Mouse (Mus musculus) liver, adult (tissue): Measurements from ENCODE around the gene Sfxn4.

Experiments used
- GATA4 ChIP-seq: IDR thresholded peaks from 2 replicates; pipeline ENCODE4 v1.6.1; 2014; ENCODE audit warnings: mild to moderate bottlenecking, low read length; ENCODE audit not compliant: insufficient replicate concordance

Gene Sfxn4

DNA sequence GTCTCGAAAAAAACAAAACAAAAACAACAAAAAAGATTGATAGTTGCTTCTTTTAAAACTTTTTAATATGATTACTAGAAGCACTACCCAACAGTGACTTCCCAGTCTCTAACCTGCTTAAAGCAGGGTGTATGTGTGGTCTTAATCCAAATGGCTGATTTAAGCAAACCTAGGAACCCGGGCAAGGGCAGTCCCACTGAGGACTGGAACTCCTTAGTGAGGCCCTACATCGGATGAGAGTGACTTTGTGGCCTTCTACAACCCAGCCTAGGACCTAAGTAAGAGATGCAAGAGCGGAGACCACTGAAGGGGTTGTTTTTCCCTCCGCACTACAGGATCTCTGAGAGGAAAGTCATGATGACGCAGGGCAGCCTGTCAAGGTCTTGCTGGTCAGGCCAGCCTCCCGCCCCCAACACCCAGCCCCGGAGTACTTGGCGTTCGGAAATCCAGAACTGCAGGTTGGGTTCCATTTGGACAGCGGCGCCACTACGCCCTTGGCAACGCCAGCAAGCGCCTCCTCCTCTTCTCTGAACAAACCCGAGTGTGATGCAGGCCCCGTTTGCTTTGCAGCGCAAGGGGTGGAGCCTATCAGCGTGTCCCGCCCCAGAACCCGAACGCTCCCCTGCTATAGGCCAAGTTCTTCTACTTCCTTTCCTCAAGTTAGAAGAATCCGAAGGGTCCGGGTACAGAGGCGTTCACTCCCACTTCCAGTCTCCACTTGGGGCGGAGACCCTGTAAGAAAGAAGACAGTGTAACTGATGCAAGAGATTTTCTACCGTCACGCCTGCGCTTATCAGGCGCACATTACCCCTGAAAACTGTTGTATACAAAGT lies at the start of gene Sfxn4:
Gene Sfxn4 (minus strand): TSS at position 612 of the 833 bp plus-strand sequence.
- no peak; the same call in 1 of the 2 replicates for TF ChIP-seq GATA4

DNA sequence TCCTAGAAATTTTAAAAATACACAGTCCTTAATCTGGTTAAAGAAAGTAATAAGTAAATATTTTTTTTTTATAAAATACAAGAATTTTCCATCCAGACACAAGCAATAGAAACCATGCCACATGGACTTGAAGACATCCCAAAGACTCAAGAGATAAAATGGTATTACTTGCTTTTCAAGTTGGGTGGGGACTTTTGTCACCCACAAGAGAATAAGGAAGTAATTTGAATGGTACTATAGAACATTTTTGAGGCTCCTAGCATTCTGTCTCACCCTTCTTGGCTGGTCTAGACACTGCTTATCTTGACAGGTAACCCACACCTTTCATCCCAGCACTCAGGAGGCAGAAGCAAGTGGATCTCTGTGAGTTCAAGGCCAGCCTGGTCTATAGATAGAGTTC lies 49.0 kb upstream of the Sfxn4 start:
- TF ChIP-seq GATA4 = no peak

DNA sequence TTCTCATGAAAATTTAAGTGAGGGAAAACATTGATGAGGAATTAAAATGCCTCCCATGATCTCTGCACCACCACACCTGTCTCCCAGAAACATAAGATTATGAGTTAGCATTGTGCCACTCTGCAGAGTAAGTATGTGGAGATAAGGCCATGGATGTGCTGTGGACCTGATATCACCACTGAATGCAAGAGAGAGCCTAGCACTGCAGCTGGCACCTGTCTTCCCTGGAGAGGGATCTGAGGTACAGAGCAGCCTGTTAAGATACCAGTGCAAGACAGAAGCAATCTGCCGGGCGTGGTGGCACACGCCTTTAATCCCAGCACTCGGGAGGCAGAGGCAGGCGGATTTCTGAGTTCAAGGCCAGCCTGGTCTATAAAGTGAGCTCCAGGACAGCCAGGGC lies 44.2 kb upstream of the Sfxn4 start:
- no peak for TF ChIP-seq GATA4

DNA sequence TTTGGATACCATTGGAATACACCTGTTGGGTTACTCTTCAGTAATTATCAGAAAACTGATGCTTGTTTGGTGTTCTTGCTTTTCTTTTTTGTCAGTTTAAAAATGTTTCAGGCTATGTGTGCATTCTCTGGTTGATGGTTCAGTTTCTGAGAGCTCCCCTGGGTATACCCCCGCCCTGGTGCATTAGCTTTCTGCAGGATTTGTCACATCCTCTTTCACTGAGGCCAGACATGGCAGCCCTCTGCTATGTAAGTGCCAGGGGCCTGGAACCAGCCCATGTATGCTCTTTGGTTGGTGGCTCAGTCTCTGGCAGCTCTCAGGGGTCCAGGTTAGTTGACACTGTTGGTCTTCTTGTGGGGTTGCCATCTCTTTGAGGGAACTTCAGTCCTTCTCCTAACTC lies 42.7 kb upstream of the Sfxn4 start:
- TF ChIP-seq GATA4 = no peak

DNA sequence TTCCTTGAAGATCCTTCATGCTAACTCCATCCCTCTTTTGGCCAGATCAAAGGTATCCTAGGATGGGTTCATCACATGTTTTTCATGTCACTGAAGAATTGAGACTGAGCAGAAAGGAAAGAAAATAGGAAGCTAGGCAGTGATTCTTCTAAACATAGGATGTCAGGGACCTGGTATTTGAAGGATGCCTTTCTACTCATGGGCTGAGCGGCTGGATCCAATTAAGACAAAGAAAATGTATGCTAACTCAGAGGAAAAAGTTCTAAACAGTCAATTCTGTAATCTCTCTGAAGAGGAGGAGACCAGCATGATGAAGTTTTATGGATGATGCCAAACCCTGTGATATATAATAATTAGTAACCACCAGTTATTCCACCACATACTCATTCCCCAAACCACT lies 41.9 kb upstream of the Sfxn4 start:
- TF ChIP-seq GATA4 = no peak

DNA sequence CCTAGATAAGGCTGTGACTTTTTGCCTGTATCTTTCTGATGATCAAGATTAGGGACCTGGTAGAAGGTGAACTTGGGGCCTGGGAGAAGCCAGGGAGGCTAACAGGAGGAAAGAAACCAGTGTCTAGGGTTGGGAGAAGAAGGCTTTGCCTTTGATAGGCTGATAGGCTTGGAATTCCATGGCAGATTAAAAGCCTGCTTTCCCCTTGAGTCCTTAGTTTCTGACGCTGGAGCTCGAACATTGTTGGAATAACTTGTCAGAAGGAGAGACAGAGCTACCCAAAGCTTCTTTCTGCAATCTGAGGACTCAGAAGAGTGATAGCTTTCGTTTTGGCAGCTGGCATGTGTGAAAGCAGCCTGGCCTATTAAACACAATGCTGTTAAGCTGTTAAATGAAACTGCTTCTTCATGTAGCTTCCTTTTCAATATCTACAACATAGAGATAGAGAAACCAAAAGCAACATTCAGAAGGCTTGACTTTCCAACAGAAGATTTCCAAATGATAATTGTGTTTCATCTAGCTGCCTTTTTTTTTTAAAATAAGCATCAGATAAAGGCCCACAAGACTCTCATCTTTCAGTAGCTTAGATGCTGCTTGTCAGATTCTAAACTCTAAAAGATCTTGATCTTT lies 34.1 kb upstream of the Sfxn4 start:
- no peak for TF ChIP-seq GATA4

DNA sequence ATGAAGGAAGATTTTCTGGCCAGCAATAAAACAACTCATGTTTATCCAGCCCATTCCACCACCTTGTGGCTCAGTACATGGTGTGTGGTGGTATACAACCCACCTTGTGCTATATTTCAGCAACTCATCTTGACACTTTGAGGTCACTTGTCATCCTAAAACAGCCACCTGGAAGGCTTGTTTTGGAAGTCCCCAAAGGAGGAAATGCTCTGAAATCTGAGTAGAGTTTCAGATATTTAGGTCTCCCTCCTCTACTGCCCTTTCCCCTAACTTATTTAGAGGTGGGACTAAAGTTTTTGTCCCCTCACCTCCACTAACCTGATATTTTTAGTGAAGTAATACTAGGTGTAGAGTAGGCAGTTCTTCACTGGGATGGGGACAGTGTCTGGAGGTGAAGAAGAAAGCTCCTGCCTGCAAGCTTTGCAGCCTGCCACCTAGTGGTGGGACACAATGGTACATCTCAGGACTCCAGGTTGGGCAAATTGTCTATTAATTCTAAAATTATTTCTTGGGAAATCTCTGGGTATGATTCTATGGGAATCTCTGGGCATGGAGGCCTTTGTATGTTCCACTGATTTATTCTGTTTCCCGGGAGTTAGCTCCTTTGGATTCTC lies 30.8 kb upstream of the Sfxn4 start:
- no peak for TF ChIP-seq GATA4

DNA sequence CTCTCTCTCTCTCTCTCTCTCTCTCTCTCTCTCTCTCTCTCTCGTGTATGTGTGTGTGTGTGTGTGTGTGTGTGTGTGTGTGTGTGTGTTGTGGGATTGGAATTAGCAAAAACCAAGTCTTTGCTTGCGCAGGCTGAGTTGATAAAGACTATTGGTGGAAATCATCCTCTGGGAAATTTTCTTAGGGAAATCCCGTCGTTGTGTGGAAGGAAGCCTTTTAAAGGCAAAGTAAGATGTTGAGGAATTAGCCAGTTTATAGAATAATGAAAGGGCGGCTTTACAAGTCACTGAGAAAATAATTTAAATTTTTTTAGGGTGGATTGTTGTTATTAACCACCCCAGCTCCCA lies 29.8 kb upstream of the Sfxn4 start:
- no peak for TF ChIP-seq GATA4

DNA sequence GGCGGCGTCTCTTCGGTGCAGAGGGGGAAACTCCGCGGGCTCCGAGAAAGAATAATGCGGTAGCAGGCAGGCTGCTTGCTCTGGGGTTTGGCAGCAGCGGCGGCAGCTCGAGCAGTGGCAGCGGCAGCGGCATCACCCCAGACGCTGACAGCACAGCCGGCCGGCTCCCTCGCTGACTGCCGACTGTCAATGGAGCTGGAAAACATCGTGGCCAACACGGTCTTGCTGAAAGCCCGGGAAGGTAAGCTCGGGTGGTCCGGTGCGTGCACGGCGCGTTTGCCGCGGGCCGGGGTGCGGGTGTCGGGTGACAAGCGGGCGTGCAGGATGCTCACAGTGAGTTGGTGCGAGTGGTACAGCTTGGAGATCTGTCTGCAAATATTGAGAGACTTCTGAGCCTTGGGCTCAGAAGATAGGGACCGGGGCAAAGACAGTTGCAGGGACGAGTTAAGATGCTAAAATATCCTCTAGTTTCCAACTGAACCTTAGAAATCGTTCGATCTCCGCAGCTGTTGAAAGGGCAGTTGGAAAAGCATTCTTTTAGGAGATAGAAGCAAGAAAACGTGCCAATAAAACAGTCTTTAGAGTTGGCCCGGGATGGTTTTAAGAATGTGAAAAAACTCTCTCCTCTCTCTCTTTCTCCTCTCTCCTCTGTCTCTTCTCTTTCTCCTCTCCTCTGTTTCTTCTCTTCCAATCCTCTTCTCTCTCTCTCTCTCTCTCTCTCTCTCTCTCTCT lies 29.3 kb upstream of the Sfxn4 start:
- TF ChIP-seq GATA4 = no peak

DNA sequence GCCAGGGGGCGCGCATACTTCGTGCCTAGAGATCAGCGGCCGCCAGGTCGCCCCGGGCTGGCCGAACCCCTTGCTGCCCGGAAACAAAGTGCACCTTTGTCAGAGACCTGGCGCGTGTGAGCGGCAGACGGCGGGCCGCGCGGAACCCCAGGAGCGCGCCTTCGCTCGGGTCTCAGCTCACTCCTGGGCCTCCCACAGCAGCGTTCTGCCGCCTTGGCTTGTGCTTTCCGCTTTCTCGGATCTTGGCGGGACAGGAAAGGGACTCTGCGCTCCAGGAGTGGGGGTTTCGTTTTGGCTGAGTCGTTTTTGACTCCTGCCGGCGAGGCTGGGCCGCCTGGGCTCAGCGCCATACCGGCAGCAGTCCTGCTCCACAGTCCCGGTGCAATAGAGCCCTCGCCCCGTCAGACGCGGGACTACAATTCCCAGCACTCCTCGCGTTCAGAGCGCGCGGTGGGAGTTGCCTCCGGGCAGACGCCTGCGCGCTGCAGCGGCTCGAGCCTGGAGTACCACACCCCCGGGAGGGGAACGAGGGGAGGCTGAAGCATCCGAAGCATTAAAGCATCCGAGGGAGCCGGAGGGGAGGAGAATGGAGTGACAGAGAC lies 28.5 kb upstream of the Sfxn4 start, which contains the start of gene Grk5:
Gene Grk5 (plus strand): TSS at position 36 of the 602 bp plus-strand sequence.
- no peak; the same call in 1 of the 2 replicates for TF ChIP-seq GATA4

DNA sequence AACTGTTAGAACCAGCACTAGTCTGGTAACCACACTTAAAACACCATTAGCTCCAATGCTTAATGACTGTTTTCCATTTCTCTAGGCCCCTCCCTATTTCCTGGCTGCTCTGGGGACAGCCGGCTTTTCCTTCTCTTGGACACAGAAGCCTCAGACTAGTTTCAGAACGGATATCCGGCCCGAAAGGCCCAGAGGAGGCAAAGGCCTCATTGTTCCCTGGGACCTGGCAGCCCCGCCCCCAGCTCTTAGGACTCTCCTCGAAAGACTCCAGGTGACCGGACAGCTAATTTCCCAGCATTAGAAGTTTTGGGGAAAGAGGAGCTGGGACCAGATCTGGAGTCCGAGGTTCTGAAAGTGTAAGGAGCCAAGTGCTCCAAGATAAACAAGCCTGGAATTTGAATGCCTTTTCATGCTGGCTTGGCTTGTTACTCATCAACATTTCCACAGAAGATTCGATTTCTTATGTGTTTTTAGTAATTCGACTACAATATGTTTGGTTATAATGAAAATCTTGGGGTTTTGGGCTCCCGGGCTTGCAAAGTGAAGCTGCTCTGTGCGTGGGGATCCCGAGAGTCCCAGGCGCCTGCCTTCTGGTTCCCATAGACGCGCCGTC lies 27.9 kb upstream of the Sfxn4 start:
- TF ChIP-seq GATA4 = no peak

DNA sequence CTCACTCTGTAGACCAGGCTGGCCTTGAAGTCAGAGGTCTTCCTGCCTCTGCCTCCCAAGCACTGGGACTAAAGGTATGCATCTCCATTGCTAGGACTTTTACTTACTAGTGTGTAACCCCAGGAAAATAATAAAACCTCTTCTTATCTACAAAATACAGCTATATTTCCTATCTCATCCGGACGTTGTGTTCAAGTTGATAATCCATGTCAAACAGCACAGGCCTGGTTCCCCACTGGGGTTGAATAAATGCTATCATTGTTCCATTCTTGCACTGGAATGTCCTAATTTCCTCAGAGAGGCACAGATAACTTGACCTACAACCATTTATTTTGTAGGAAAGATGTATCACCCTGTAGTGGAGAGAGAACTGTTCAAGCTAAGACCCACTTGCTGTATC lies 26.4 kb upstream of the Sfxn4 start:
- peak; percentile 98 for TF ChIP-seq GATA4

DNA sequence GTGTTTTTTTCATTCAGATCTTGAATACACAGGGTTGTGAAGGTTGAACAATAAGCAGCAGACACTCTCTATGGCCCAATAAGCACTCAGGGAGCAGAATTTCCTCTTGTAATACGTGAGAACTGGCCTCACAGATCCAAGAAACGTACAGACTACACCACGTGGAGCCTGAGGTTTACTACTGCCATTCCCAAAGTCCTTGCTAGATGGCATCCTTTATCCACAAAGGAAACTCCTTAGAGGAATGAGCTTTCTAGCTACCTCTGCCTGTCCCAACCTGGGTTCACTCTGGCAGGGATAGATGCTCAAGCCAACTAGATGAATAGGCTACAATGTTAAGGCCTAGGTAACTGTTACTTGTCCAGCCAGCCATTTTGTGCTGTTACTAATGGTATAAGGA lies 21.9 kb upstream of the Sfxn4 start:
- TF ChIP-seq GATA4 = no peak

DNA sequence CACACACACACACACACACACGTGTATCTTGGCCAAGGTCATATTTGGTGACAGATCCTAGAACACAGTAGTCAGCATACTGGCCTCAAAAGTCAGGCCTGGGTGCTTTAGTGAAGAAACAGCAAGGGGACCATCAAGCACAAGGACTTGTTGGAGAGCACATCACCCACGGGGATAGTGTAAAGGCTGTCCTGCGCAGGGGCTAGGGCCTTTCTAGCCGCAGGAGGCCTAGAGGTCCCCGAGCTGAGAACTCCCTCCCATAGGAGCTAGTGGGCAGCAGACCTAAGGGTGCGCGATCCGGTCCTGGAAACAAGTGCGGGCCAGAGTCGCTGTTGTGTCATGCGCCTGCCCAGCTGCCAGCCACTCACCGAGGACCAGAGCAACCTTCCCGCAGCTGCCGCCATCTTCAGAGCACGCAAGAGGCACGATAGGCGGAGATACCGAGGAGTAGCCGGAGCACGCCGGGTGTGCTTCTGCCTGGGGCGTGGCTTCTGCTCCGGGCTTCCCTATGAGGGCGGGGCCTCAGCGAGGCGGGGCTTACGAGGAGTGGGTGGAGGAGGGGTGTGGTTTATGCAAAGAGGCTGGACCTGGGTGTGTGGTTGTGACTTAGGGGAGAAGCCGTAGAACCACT lies 12.9 kb upstream of the Sfxn4 start, which contains the start of gene Prdx3:
Gene Prdx3 (minus strand): TSS at position 493 of the 631 bp plus-strand sequence.
- peak; percentile 55; the same call in 1 of the 2 replicates for TF ChIP-seq GATA4
